Mouse (Mus musculus) heart, adult 18-20 months (tissue): ENCODE results near the gene Fbxo5. TPM values are rescaled to one million over a fixed set of nuclear protein-coding genes. Genes with fewer than 3 reads are reported as not detected.
A peak's percentile ranks its signal among the peaks of the same experiment; 100 is the strongest.

Source experiments
- DNase-seq, 2 experiments: peaks; one replicate each; pipeline ENCODE4 v3.0.0; 2021 to 2022; ENCODE audit warnings: mixed read lengths in 1 of 2
- long read RNA-seq, 2 experiments: library from polyadenylated mRNA; stranded (forward); transcript quantifications; one replicate each; pipeline ENCODE4 v2.0.0; 2021
- total RNA-seq, 2 experiments: library from RNA; stranded (reverse); gene quantifications; 2 replicates each; pipeline ENCODE4 v1.2.3; 2021

The Fbxo5 gene
- under 1 TPM; 0.67 to 0.79 TPM for total RNA-seq
- long read RNA-seq, experiment 1, partial matches to known transcripts, result 0 of 2 reads
- long read RNA-seq, experiment 1, other reads (novel, unspliced or antisense), result 0 of 2 reads
- long read RNA-seq, experiment 2, result 0 reads

DNA sequence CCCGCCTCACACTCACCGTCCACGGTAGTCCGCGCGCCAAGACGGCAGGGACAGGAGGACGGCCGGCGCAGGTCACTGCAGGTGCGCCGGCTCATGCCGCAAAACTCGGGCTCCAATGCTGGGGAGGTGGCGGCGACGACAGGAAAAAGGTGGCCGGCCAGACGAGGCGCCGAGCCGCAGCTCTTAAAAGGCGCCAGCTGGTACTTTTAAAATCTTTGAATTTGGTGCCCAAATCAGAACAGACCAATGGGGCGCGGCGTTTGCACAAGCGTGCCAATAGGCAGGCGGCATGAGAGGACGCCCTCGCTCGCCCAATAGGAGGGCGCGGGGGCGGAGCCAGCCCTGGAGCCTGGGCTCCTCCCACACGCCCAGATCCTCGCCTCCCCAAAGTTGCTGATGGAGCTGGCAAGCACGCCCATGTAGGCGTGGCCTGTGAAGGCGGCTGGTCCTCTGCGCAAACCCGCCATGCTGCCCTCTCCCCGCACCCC, at the start of gene Fbxo5:
Fbxo5 (minus strand) TSS at position 358 of the 488 bp plus-strand sequence.
- peak in 1 of 2 experiments; percentile 99 for DNase-seq

GRCm38 (mm10) chr10:5853290-5853868, 48.0 kb upstream of the Fbxo5 start:
- no peak for DNase-seq

DNA sequence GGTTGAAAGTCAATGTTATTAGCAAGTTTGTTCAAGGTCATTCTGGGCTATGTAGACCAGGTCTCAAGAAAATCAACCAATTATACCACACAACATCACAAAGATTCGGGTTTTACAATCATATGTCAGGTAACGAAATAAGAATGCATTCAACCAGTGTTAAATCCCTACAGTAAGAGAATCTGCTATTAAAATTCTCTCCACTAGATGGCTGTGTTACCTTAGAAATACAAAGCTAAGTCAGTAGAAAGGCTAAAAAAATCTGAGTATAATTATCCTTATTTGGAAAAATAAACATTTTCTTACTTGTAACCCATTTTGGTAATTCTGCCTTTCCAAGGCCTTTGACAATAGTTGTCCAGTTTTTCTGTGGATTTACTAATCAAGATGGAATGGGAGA, 41.5 kb upstream of the Fbxo5 start:
- peak in 1 of 2 experiments; percentile 45 for DNase-seq

GRCm38 (mm10) chr10:5841369-5841768, 36.0 kb upstream of the Fbxo5 start:
- DNase-seq, result peak; percentile 14 to 52

DNA sequence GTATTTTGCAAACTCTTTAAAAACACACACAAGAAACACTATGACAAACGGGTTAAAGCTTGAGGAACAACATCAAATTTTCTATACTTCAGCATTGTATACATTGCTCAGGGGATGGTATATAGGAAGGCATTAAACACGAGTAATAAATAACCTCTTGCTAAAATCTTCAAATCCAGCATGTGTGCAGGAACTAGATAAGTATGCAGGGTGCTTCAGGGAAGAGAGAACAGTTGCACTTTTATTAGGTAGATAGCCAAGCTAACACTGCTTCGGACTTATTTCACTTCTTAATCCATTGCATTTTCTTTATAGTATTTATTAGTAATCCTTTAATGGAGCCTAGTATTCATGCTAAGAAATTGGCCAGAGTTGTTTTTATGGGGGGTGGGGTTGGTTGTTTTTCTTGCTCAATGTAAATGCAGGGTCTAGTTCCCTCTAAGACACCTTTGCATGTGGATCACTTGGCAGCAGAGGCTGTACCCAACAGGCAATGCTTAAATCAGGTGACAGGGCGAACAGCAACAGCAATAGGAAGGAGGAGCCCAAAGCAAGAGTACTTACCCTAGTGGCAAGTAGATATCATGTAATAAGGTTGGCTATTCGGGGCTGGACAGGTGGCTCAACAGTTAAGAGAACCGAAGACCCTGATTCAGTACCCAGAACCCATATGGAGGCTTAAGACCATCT, 21.1 kb upstream of the Fbxo5 start:
- no peak for DNase-seq

DNA sequence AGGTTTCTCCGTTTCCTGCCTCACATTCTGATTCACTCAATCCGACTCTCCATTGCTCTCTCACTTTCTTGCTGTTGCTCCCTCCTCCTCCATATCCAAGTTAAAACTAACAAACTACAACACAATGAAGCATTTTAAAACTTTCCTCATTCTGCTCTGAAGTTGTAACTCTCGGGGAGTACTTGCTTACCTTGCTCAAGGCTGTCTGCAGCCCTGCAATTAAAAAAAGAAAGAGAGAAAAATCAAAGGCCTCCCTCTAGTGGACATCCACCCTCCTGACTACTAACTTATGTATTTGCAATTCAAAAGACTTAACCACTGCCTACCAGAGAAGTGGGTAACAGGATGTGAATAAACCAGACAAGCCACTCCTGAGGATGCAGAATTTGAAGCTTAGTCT, 19.4 kb upstream of the Fbxo5 start:
- peak; percentile 57 to 69 for DNase-seq

DNA sequence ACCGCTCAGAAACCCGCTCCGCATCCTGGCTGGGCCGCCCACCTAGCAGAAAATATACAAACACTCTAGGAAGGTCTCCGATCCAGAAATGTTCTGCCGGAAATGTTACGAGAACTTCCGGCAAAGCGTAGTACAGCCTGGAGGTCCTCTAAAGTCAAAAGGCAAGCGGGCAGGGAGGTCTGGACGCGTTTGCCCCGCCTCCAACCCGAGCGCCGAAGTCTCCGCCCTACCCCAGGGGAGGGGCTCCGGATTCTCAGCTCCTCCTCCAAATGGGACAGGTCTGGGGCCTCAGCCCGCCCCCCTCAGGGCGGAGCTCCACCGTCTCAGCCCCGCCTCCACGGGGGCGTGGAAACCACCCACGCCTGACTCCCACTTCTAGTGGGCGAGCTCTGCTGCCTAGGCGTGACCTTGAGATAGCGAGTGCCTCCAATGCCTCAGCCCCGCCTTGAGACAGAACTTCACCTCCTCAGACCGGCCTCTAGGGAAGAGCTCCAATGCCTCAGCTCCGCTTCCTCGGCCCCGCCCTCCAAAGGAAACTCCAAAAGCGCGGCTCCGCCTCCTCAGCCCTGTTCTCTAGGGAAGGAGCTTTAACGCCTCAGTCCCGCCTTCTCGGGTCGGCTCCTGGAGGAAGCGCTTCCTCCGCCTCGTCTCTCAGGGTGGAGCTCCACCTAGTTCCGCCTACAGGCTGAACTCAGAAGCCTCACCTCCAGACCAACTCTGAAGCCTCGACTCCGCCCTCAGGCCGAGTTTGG, 18.5 kb upstream of the Fbxo5 start, which contains the start of gene Mtrf1l:
Mtrf1l (minus strand) TSS at position 171 of the 752 bp plus-strand sequence.
- peak; percentile 99 for DNase-seq

DNA sequence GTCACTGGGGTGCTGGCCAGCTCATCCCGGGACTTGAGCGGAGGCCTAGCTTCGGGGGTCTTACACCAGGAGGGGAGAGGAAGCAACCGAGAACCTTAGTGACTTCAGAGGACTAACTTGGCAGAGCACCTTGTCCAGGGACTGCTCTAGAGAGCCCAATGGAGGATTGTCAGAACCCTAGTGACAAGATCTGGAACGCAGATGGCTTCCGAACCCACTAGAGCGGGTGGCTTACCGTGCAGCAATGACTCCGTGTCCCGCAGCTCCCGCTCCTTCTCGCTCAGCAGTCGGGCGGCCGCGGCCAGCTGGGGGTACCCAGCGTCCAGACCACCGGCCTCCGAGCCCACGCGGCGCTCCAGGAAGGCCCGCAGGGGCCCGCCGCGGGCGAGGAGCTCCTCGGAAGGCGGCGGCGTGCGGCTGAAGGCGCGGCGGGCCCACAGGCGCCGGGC, 17.9 kb upstream of the Fbxo5 start:
- DNase-seq, result no peak

DNA sequence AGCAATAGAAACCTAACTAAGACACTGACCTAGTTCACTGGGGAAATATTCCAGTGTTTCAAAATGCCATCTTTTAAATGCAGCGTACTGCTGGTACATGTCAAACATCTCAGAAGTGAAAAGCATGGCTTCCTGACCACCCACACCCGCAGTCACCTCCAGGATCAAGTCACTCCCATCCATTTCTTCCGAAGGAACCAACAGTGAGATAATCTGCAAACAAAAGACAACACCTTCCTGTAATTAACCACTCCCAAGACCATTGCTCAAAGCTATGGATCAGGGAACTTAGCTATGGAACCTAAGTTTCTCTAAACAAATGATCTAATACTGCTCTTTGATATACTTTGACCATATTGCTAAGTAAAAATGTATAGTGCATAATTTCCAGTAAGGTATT, 13.4 kb upstream of the Fbxo5 start:
- DNase-seq, result no peak

- no peak for DNase-seq
Observed at GRCm38 (mm10) chr10:5815968-5816367, 10.6 kb upstream of the Fbxo5 start.

- DNase-seq, result no peak
Observed at GRCm38 (mm10) chr10:5813724-5814123, 8.3 kb upstream of the Fbxo5 start.

GRCm38 (mm10) chr10:5807683-5808082, 2.3 kb upstream of the Fbxo5 start:
- DNase-seq, result no peak

- no peak for DNase-seq
Observed at GRCm38 (mm10) chr10:5806996-5807395, 1.6 kb upstream of the Fbxo5 start.

GRCm38 (mm10) chr10:5806416-5806815, 1.0 kb upstream of the Fbxo5 start:
- peak; percentile 10 to 38 for DNase-seq

- peak; percentile 97 to 98 for DNase-seq
Observed at GRCm38 (mm10) chr10:5805731-5806307, 419 bp upstream of the Fbxo5 start.

DNA sequence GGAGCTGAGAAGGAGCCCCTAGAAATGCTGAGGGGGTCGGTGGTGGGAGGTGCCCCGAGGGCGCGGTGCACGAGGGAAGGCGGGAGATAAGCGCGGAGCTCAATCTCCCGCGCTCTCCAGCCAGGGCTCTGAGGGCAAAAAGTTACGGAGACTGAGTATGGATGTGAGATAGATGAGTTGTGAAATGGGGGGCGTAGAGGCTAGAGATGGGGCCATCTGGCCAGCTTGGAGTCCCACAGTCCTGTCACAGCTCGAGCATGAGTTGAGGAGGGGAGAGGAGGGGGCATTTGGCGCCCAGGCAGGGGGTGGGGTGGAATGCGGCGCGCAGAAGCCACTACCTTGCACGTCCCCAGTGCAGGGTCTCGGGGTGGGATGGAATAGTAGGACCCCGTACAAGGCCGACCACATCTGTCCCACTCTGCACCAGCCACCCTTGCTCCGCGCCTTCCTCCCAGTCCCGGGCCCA, 676 bp downstream of the Fbxo5 start:
- DNase-seq, result peak in 1 of 2 experiments; percentile 2

GRCm38 (mm10) chr10:5803739-5804138, 1.7 kb downstream of the Fbxo5 start:
- no peak for DNase-seq

- DNase-seq, result no peak
Observed at GRCm38 (mm10) chr10:5802866-5803265, 2.5 kb downstream of the Fbxo5 start.

- peak; percentile 4 to 41 for DNase-seq
Observed at GRCm38 (mm10) chr10:5800490-5800889, 4.9 kb downstream of the Fbxo5 start.

GRCm38 (mm10) chr10:5798069-5798468, 7.3 kb downstream of the Fbxo5 start:
- no peak for DNase-seq

DNA sequence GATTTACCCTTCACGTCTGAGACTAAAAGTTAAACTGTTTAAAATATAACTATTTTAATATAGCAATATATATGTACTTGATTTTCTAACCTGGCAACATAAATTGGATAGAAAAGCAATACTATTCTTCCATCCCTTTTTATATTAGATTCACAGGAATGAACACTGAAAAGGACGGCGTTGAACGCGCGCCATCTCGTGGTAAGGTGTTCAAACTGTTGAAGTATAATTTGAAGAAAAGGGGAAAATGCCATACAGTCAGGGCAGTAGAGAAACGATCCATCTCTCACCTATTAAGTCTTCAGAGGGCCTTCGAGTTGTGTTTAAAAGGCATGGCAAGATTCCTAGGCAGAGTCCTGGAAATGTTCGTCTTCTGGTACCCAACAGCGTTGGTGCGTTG, 14.7 kb downstream of the Fbxo5 start:
- DNase-seq, result peak; percentile 4 to 67

- no peak for DNase-seq
Observed at GRCm38 (mm10) chr10:5786923-5787322, 18.5 kb downstream of the Fbxo5 start.
